Mouse (Mus musculus) lung, embryonic 16.5 days (tissue): ENCODE data around the gene Fbxo27. TPM values are rescaled to one million over a fixed set of nuclear protein-coding genes. Genes with fewer than 3 reads are reported as not detected.

Experiments used
- polyA plus RNA-seq: library from polyadenylated mRNA; unstranded; fragments of >200 nt; fragmentation: Nextera tagmentation; extraction: Ambion mirVana; gene quantifications from 2 replicates; pipeline ENCODE4 v1.2.1, GENCODE M21; 2015

Gene Fbxo27
- polyA plus RNA-seq, 1 experiment from 2014 or later: 6.9 TPM

Other genes starting within 250 kb of the Fbxo27 start
- 1.5 and 1.8 TPM in 2 replicates for gene Lrfn1, start 240.9 kb upstream of the Fbxo27 start, polyA plus RNA-seq
- gene Ifnl2, start 182.4 kb upstream of the Fbxo27 start, polyA plus RNA-seq: not detected in 2 replicates
- gene Ifnl3, start 170.0 kb upstream of the Fbxo27 start, polyA plus RNA-seq: not detected in 2 replicates
- not detected in 2 replicates for gene Sycn, start 152.0 kb upstream of the Fbxo27 start, polyA plus RNA-seq
- not detected in 2 replicates for gene Nccrp1, start 145.6 kb upstream of the Fbxo27 start, polyA plus RNA-seq
- 11.9 and 15.1 TPM in 2 replicates for gene Samd4b, start 94.7 kb upstream of the Fbxo27 start, polyA plus RNA-seq
- 58.2 and 60.5 TPM in 2 replicates for gene Pak4, start 94.7 kb upstream of the Fbxo27 start, polyA plus RNA-seq
- gene Acp7, start 61.5 kb upstream of the Fbxo27 start, polyA plus RNA-seq: not detected in 2 replicates
- 13.9 and 15.8 TPM in 2 replicates for gene Fbxo17, start 24.0 kb downstream of the Fbxo27 start, polyA plus RNA-seq
- gene Mrps12, start 49.0 kb downstream of the Fbxo27 start, polyA plus RNA-seq: 120 TPM in 2 replicates
- gene Sars2, start 49.1 kb downstream of the Fbxo27 start, polyA plus RNA-seq: 24.1 and 25.8 TPM in 2 replicates
- gene Ccer2, start 63.3 kb downstream of the Fbxo27 start, polyA plus RNA-seq: not detected in 2 replicates
- gene Sirt2, start 73.9 kb downstream of the Fbxo27 start, polyA plus RNA-seq: 69.0 and 69.5 TPM in 2 replicates
- gene Nfkbib, start 74.7 kb downstream of the Fbxo27 start, polyA plus RNA-seq: 35.3 and 37.3 TPM in 2 replicates
- 9.2 and 9.5 TPM in 2 replicates for gene Rinl, start 96.1 kb downstream of the Fbxo27 start, polyA plus RNA-seq
- gene Hnrnpl, start 115.7 kb downstream of the Fbxo27 start, polyA plus RNA-seq: 200 and 226 TPM in 2 replicates
- gene Ech1, start 132.4 kb downstream of the Fbxo27 start, polyA plus RNA-seq: 184 and 189 TPM in 2 replicates
- gene Lgals4, start 141.0 kb downstream of the Fbxo27 start, polyA plus RNA-seq: 12.5 and 14.2 TPM in 2 replicates
- 1.0 and 2.8 TPM in 2 replicates for gene Lgals7, start 171.0 kb downstream of the Fbxo27 start, polyA plus RNA-seq
- 0.43 and 0.49 TPM in 2 replicates for gene Capn12, start 188.6 kb downstream of the Fbxo27 start, polyA plus RNA-seq